ENCODE assay signal across 34 mouse cellular contexts in the genomic region with DNA sequence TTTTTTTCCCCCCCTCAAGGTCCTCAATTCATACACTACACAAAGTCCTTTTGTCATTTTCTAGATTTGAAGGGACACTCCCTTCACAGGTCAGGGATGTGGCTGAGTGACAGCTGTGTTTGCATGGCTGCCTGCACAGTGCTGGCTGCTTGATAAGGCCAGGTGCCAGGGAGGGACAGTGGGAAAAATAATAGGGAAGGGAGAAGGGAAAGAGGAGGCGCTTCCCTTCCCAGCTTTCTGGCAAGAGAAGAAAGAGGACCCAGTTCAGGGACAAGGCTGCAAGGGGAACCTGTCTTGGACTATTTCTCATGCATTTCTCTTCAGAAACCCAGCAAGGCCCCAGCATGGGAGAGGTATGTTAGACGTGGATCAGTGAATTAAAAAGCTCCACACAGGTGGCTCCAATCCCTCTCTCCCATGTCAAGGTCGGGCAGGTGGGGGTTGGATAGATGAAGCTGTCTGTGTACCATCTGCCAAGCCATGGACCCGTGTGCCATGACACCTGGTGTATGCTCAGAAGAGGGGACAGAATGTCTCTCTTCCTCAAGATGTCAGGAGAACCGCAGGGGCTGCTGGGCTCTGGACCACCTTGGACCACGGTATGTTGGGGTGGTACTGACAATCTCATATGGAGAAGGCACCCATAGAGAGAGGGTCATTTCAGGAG. TPM values are rescaled to one million over a fixed set of nuclear protein-coding genes. Genes with fewer than 3 reads are reported as not detected.
A peak's percentile ranks its signal among the peaks of the same experiment; 100 is the strongest.
DNase-seq lines count a peak whose midpoint lies in the region; ATAC-seq and TF ChIP-seq lines count a peak whose summit lies in the region.
"Had no signal": no experiment of that assay in that cellular context is flagged by ENCODE, and none has a peak within 500 bp of the region (broad histone marks: within the 10 kb centered on the region; RNA-seq: fewer than 3 reads in every experiment).

No protein-coding gene starts in this region.

- H3K9me3 ChIP-seq in hindbrain, embryonic 15.5 days, result no peaks in the 10 kb centered on the region
- H3K9me3 ChIP-seq in hindbrain, embryonic 14.5 days (ENCODE audit: control insufficient read depth, low read length), result no peaks in the 10 kb centered on the region
- H3K9me3 ChIP-seq: embryonic facial prominence, embryonic 12.5 days; heart, embryonic 13.5 days; intestine, embryonic 15.5 days; limb, embryonic 10.5 days; limb, embryonic 15.5 days; liver, embryonic 13.5 days had no signal

- no peak overlapping the region for H3K9ac ChIP-seq in hindbrain, embryonic 15.5 days
- no peak overlapping the region for H3K9ac ChIP-seq in hindbrain, embryonic 14.5 days
- H3K9ac ChIP-seq: embryonic facial prominence, embryonic 12.5 days; heart, embryonic 13.5 days; intestine, embryonic 15.5 days; limb, embryonic 15.5 days; liver, embryonic 13.5 days had no signal

- H3K4me2 ChIP-seq in hindbrain, embryonic 15.5 days, result no peak overlapping the region
- H3K4me2 ChIP-seq in hindbrain, embryonic 14.5 days (replicated peaks), result no peak overlapping the region
- H3K4me2 ChIP-seq: embryonic facial prominence, embryonic 12.5 days; heart, embryonic 13.5 days; intestine, embryonic 15.5 days; limb, embryonic 15.5 days; liver, embryonic 13.5 days had no signal

- TF ChIP-seq CTCF in cerebellum, adult 2 months (IDR thresholded peaks at IDR 0.05; ENCODE audit: borderline replicate concordance, insufficient read depth, low read depth, low read length), result no peak
- TF ChIP-seq CTCF in olfactory bulb, adult 2 months (IDR thresholded peaks at IDR 0.05; ENCODE audit: insufficient read depth, low read depth, low read length), result no peak

- DNase-seq in cerebellum, postnatal 10 days, result peak; percentile 79 to 83
- no peak for DNase-seq in cerebellum, adult 2 months
- no peak for DNase-seq in hindbrain, embryonic 14.5 days (ENCODE audit: low spot score)
- peak; percentile 40 for DNase-seq in adrenal gland, postnatal 14 days
- DNase-seq: B cell, adult 2 months; cerebellum, adult 11 months; cerebellum, postnatal 36 days; embryo, embryonic 11 days; gastrocnemius, postnatal 10 days; heart, postnatal 10 days; kidney, adult 8-10 months; kidney, postnatal 4 days; liver, embryonic 13.5 days; lung, adult 2 months; lung, postnatal 10 days; midbrain, embryonic 14.5 days; retina, postnatal 1 day; right cerebral cortex, postnatal 14 days had no signal

- no peak overlapping the region for H3K4me3 ChIP-seq in cerebellum, adult 2 months (replicated peaks; ENCODE audit: insufficient read depth, low read depth, low read length)
- H3K4me3 ChIP-seq in hindbrain, embryonic 15.5 days, result no peak overlapping the region
- no peak overlapping the region for H3K4me3 ChIP-seq in hindbrain, embryonic 14.5 days (replicated peaks; ENCODE audit: low read length)
- no peak overlapping the region for H3K4me3 ChIP-seq in olfactory bulb, adult 2 months (ENCODE audit: insufficient read depth, low read depth, low read length)
- H3K4me3 ChIP-seq: embryonic facial prominence, embryonic 12.5 days; heart, embryonic 13.5 days; intestine, embryonic 15.5 days; limb, embryonic 10.5 days; limb, embryonic 15.5 days; liver, embryonic 13.5 days had no signal

- H3K27me3 ChIP-seq in cerebellum, adult 2 months (ENCODE audit: control insufficient read depth, insufficient read depth, low read length), result no peaks in the 10 kb centered on the region
- H3K27me3 ChIP-seq in hindbrain, embryonic 15.5 days, result no peaks in the 10 kb centered on the region
- no peaks in the 10 kb centered on the region for H3K27me3 ChIP-seq in hindbrain, embryonic 14.5 days (ENCODE audit: control insufficient read depth, insufficient read depth, low read length)
- H3K27me3 ChIP-seq: intestine, embryonic 15.5 days; liver, embryonic 13.5 days had no signal

- H3K27ac ChIP-seq in cerebellum, adult 2 months (ENCODE audit: insufficient read depth, low read length), result no peak overlapping the region
- H3K27ac ChIP-seq in hindbrain, embryonic 15.5 days (replicated peaks), result no peak overlapping the region
- H3K27ac ChIP-seq in hindbrain, embryonic 14.5 days, result no peak overlapping the region
- H3K27ac ChIP-seq in olfactory bulb, adult 2 months (ENCODE audit: insufficient read depth, low read depth, low read length), result 0 out of 2 replicates have a peak overlapping the region, but pooled peaks have one; percentile 10
- H3K27ac ChIP-seq: embryonic facial prominence, embryonic 12.5 days; heart, embryonic 13.5 days; intestine, embryonic 15.5 days; kidney, postnatal 0 days; limb, embryonic 10.5 days; limb, embryonic 15.5 days; liver, embryonic 13.5 days had no signal

- ATAC-seq in hindbrain, embryonic 15.5 days (ENCODE audit: low FRiP score, low read depth), result peak; percentile 34; the same call in 1 of the 2 replicates
- ATAC-seq in hindbrain, embryonic 14.5 days (ENCODE audit: low FRiP score), result no peak; the same call in 1 of the 2 replicates
- ATAC-seq: intestine, embryonic 15.5 days had no signal

- TF ChIP-seq POLR2A in cerebellum, adult 2 months (IDR thresholded peaks at IDR 0.05; ENCODE audit: borderline replicate concordance, insufficient read depth, low read length), result no peak
- no peak for TF ChIP-seq POLR2A in olfactory bulb, adult 2 months (IDR thresholded peaks at IDR 0.05; ENCODE audit: insufficient read depth, low read depth, low read length)

- 21% methylated on average over 6 of the region's 6 CpGs for WGBS in cerebellum, adult 2 months
- 72% methylated on average over 6 of the region's 6 CpGs for WGBS in hindbrain, embryonic 15.5 days
- WGBS in hindbrain, embryonic 14.5 days, result 78% methylated on average over 6 of the region's 6 CpGs
- WGBS in olfactory bulb, adult 2 months, result 74% methylated on average over 6 of the region's 6 CpGs

- peaks cover 10% of the 10 kb centered on the region for H3K4me1 ChIP-seq in cerebellum, adult 2 months (ENCODE audit: control insufficient read depth, insufficient read depth, low read length)
- H3K4me1 ChIP-seq in hindbrain, embryonic 15.5 days (replicated peaks), result 0 out of 2 replicates have a peak, but pooled peaks cover 3% of the 10 kb centered on the region
- no peaks in the 10 kb centered on the region; the same call in 1 of the 2 replicates for H3K4me1 ChIP-seq in hindbrain, embryonic 14.5 days (replicated peaks; ENCODE audit: control insufficient read depth, insufficient read depth, low read length)
- peaks cover 34% of the 10 kb centered on the region for H3K4me1 ChIP-seq in olfactory bulb, adult 2 months (ENCODE audit: control insufficient read depth, insufficient read depth, low read length)
- H3K4me1 ChIP-seq: embryonic facial prominence, embryonic 12.5 days; heart, embryonic 13.5 days; intestine, embryonic 15.5 days; limb, embryonic 10.5 days; limb, embryonic 15.5 days; liver, embryonic 13.5 days had no signal

- no peaks in the 10 kb centered on the region for H3K36me3 ChIP-seq in hindbrain, embryonic 15.5 days
- H3K36me3 ChIP-seq in hindbrain, embryonic 14.5 days (replicated peaks; ENCODE audit: control insufficient read depth, insufficient read depth), result no peaks in the 10 kb centered on the region
- H3K36me3 ChIP-seq: embryonic facial prominence, embryonic 12.5 days; heart, embryonic 13.5 days; intestine, embryonic 15.5 days; limb, embryonic 10.5 days; limb, embryonic 15.5 days; liver, embryonic 13.5 days had no signal

RNA-seq across cellular contexts. Expression of a gene that starts 59.4 kb away (rescaled TPM):
- polyA plus RNA-seq in cerebellum, adult 2 months (2012; rRNA removed), result 0.06 TPM in 1 of 2 replicates, not detected in the other
- polyA plus RNA-seq in hindbrain, embryonic 15.5 days (2015; fragmentation: Nextera tagmentation; extraction: Ambion mirVana), result 0.73 and 5.2 TPM in 2 replicates
- polyA plus RNA-seq in hindbrain, embryonic 14.5 days (2014; fragmentation: Nextera tagmentation; extraction: Ambion mirVana), result 0.36 and 1.3 TPM in 2 replicates
- not detected in 2 replicates for total RNA-seq in adrenal gland, postnatal 14 days (2021)
- not detected in 2 replicates for polyA plus RNA-seq in olfactory bulb, adult 2 months (2012; ENCODE audit: insufficient read depth, insufficient read length, low replicate concordance, missing spikeins)
- total RNA-seq: gastrocnemius, postnatal 10 days; heart, adult 8-10 months; heart, postnatal 10 days; hematopoietic stem cell, adult 5-6 weeks; layer of hippocampus, adult 8-10 months; layer of hippocampus, postnatal 25 days; monocyte, adult 5-6 weeks had no signal
- polyA plus RNA-seq: gonadal fat pad, adult 2 months; heart, embryonic 13.5 days; intestine, embryonic 15.5 days; kidney, postnatal 0 days; limb, embryonic 10.5 days; limb, embryonic 15.5 days; liver, embryonic 13.5 days; lung, adult 2 months; small intestine, adult 2 months; stomach, embryonic 14.5 days had no signal

Comparison
In these comparisons a context has a peak if more than half of its experiments do, and no peak if none do; other contexts are left out.
1. DNase-seq: peak in cerebellum, postnatal 10 days (2 of 2) and adrenal gland, postnatal 14 days (single experiment); none in cerebellum, adult 2 months (0 of 2) and hindbrain, embryonic 14.5 days (single experiment).